Mouse (Mus musculus) intestine, embryonic 14.5 days (tissue): ENCODE results near the gene Ints1. TPM values are rescaled to one million over a fixed set of nuclear protein-coding genes. Genes with fewer than 3 reads are reported as not detected.

Experiments
- ATAC-seq: fragments of 200-750 bp; cut with Nextera tagmentation; replicated peaks from 2 replicates; pipeline ENCODE4 v1.8.0; 2017; ENCODE audit warnings: low read depth, moderate number of reproducible peaks, moderate TSS enrichment, moderate library complexity; ENCODE audit not compliant: low FRiP score, low TSS enrichment
- DNase-seq: peaks from one replicate; pipeline ENCODE4 v3.0.0-alpha.2; 2018; ENCODE audit warnings: low spot score
- H3K27ac ChIP-seq: fragments of 300-500 bp; sonication (generic); 2 replicates; pipeline ENCODE4 v1.5.1; 2014; ENCODE audit warnings: low read depth, mild to moderate bottlenecking, control low read depth
- H3K27me3 ChIP-seq: fragments of 300-500 bp; sonication (generic); replicated peaks from 2 replicates; pipeline ENCODE4 v1.6.1; 2014; ENCODE audit warnings: low read length, control low read depth; ENCODE audit not compliant: control insufficient read depth, insufficient read depth
- H3K36me3 ChIP-seq: fragments of 300-500 bp; sonication (generic); 2 replicates; pipeline ENCODE4 v1.6.1; 2014; ENCODE audit warnings: low read length, control low read depth; ENCODE audit not compliant: control insufficient read depth, insufficient read depth
- H3K4me1 ChIP-seq: fragments of 300-500 bp; sonication (generic); replicated peaks from 2 replicates; pipeline ENCODE4 v1.6.1; 2014; ENCODE audit warnings: low read length, control low read depth, mixed read lengths; ENCODE audit not compliant: control insufficient read depth, insufficient read depth
- H3K4me2 ChIP-seq: fragments of 300-500 bp; sonication (generic); 2 replicates; pipeline ENCODE4 v1.6.1; 2014; ENCODE audit warnings: low read length
- H3K4me3 ChIP-seq: fragments of 300-500 bp; sonication (generic); 2 replicates; pipeline ENCODE4 v1.5.1; 2014; ENCODE audit warnings: low read depth, low read length, control low read depth, mixed read lengths
- H3K9ac ChIP-seq: fragments of 300-500 bp; sonication (generic); 2 replicates; pipeline ENCODE4 v1.6.1; 2014; ENCODE audit warnings: mild to moderate bottlenecking, low read length
- H3K9me3 ChIP-seq: fragments of 300-500 bp; sonication (generic); 2 replicates; pipeline ENCODE4 v1.6.1; 2016; ENCODE audit warnings: low read length, control low read depth; ENCODE audit not compliant: control insufficient read depth
- WGBS: fragments of 180-500 bp; shearing (Covaris S2); extraction: QIAGEN DNeasy Blood & Tissue Kit; methylation state at CpG from one replicate; pipeline ENCODE4 v1.1.7; 2014; 5-methylcytosine and 5-hydroxymethylcytosine counted together
- polyA plus RNA-seq: library from polyadenylated mRNA; unstranded; fragments of >200 nt; fragmentation: Nextera tagmentation; extraction: Ambion mirVana; gene quantifications from 2 replicates; pipeline ENCODE4 v1.2.1, GENCODE M21; 2014

Ints1 gene
- polyA plus RNA-seq, 1 experiment from 2014 or later = 42.5 TPM

- DNase-seq = peak; percentile 95
- Histone ChIP-seq H3K9me3 (no peaks in the 10 kb centered on the region), H3K36me3 (no peaks in the 10 kb centered on the region), H3K4me1 (peaks cover 28% of the 10 kb centered on the region), H3K27ac (peak within 1 kb of the TSS; percentile 18; the same call in 1 of the 2 replicates), H3K4me3 (peak within 1 kb of the TSS; percentile 40), H3K9ac (peak within 1 kb of the TSS; percentile 12; the same call in 1 of the 2 replicates), H3K27me3 (no peaks in the 10 kb centered on the region), H3K4me2 (peak within 1 kb of the TSS; percentile 66)
- ATAC-seq = peak; percentile 95
- WGBS = 6% methylated on average over 48 of the region's 50 CpGs
Observed at GRCm38 (mm10) chr5:139735677-139736503, 39.6 kb downstream of the Ints1 start, which contains the start of gene Micall2. Gene Micall2, minus strand, starts transcription at chr5:139736336.

GRCm38 (mm10) chr5:139734746-139735145 lies 40.7 kb downstream of the Ints1 start:
- Histone ChIP-seq H3K9me3 (no peaks in the 10 kb centered on the region), H3K36me3 (no peaks in the 10 kb centered on the region), H3K9ac (no peak overlapping the region), H3K4me3 (no peak overlapping the region), H3K27me3 (no peaks in the 10 kb centered on the region), H3K4me1 (peaks cover 29% of the 10 kb centered on the region), H3K27ac (no peak overlapping the region), H3K4me2 (peak overlapping the region; percentile 66; the same call in 1 of the 2 replicates)
- DNase-seq (no peak), ATAC-seq (no peak)
- WGBS = 71% methylated on average over 7 of the region's 7 CpGs

- no peak overlapping the region for H3K27ac ChIP-seq
Observed at GRCm38 (mm10) chr5:139734016-139734415, 41.5 kb downstream of the Ints1 start.

GRCm38 (mm10) chr5:139732634-139733107 lies 42.8 kb downstream of the Ints1 start:
- ATAC-seq (no peak), DNase-seq (no peak)
- Histone ChIP-seq H3K4me1 (peaks cover 29% of the 10 kb centered on the region), H3K27ac (no peak overlapping the region), H3K4me3 (no peak overlapping the region), H3K9me3 (no peaks in the 10 kb centered on the region), H3K36me3 (no peaks in the 10 kb centered on the region), H3K4me2 (no peak overlapping the region), H3K27me3 (no peaks in the 10 kb centered on the region), H3K9ac (no peak overlapping the region)
- 55% methylated on average over 11 of the region's 11 CpGs for WGBS

More at GRCm38 (mm10) chr5:139734016-139734415, 41.5 kb downstream of the Ints1 start:
- Histone ChIP-seq H3K9me3 (no peaks in the 10 kb centered on the region), H3K36me3 (no peaks in the 10 kb centered on the region), H3K9ac (no peak overlapping the region), H3K4me3 (no peak overlapping the region), H3K4me1 (peaks cover 29% of the 10 kb centered on the region), H3K4me2 (no peak overlapping the region), H3K27me3 (no peaks in the 10 kb centered on the region)
- no peak for ATAC-seq
- DNase-seq = no peak
- WGBS = 60% methylated on average over 3 of the region's 3 CpGs

GRCm38 (mm10) chr5:139730712-139731486 lies 44.6 kb downstream of the Ints1 start:
- Histone ChIP-seq H3K27me3 (no peaks in the 10 kb centered on the region), H3K4me3 (no peak overlapping the region), H3K4me1 (peaks cover 25% of the 10 kb centered on the region), H3K9ac (no peak overlapping the region), H3K4me2 (0 out of 2 replicates have a peak overlapping the region, but pooled peaks have one; percentile 1), H3K36me3 (no peaks in the 10 kb centered on the region), H3K27ac (0 out of 2 replicates have a peak overlapping the region, but pooled peaks have one; percentile 29), H3K9me3 (no peaks in the 10 kb centered on the region)
- DNase-seq (no peak), ATAC-seq (no peak)
- WGBS = 46% methylated on average over 8 of the region's 8 CpGs

GRCm38 (mm10) chr5:139727261-139727660 lies 48.2 kb downstream of the Ints1 start:
- Histone ChIP-seq H3K4me1 (peaks cover 15% of the 10 kb centered on the region), H3K4me3 (no peak overlapping the region), H3K27me3 (no peaks in the 10 kb centered on the region), H3K36me3 (no peaks in the 10 kb centered on the region), H3K4me2 (no peak overlapping the region), H3K9me3 (no peaks in the 10 kb centered on the region), H3K9ac (no peak overlapping the region), H3K27ac (no peak overlapping the region)
- ATAC-seq = no peak
- DNase-seq = no peak
- 83% methylated on average over 11 of the region's 11 CpGs for WGBS

GRCm38 (mm10) chr5:139726186-139726585 lies 49.3 kb downstream of the Ints1 start:
- H3K27me3 ChIP-seq = no peaks in the 10 kb centered on the region
- no peaks in the 10 kb centered on the region for H3K36me3 ChIP-seq
- WGBS = 93% methylated on average over 3 of the region's 3 CpGs
- no peaks in the 10 kb centered on the region for H3K9me3 ChIP-seq
- no peak overlapping the region for H3K4me3 ChIP-seq
- H3K9ac ChIP-seq = no peak overlapping the region
- no peak overlapping the region for H3K27ac ChIP-seq
- H3K4me1 ChIP-seq = peaks cover 11% of the 10 kb centered on the region; the same call in 1 of the 2 replicates
- H3K4me2 ChIP-seq = no peak overlapping the region
- no peak for ATAC-seq
- no peak for DNase-seq

- Histone ChIP-seq H3K4me1 (peaks cover 7% of the 10 kb centered on the region; the same call in 1 of the 2 replicates), H3K27me3 (no peaks in the 10 kb centered on the region), H3K4me3 (no peak overlapping the region), H3K9me3 (no peaks in the 10 kb centered on the region), H3K27ac (no peak overlapping the region), H3K36me3 (no peaks in the 10 kb centered on the region), H3K4me2 (no peak overlapping the region), H3K9ac (no peak overlapping the region)
- DNase-seq (no peak), ATAC-seq (no peak)
- 30% methylated on average over 10 of the region's 10 CpGs for WGBS
Observed at GRCm38 (mm10) chr5:139724336-139725116, 50.9 kb downstream of the Ints1 start.
